Mouse (Mus musculus) intestine, embryonic 16.5 days (tissue): ENCODE results near the gene Wipf3. TPM values are rescaled to one million over a fixed set of nuclear protein-coding genes. Genes with fewer than 3 reads are reported as not detected.

Experiments used
- ATAC-seq: fragments of 200-750 bp; cut with Nextera tagmentation; 2 replicates; pipeline ENCODE4 v1.8.0; 2017; ENCODE audit warnings: moderate TSS enrichment, moderate library complexity
- H3K27ac ChIP-seq: fragments of 300-500 bp; sonication (generic); 2 replicates; pipeline ENCODE4 v1.5.1; 2014; ENCODE audit warnings: mild to moderate bottlenecking, low read length
- H3K27me3 ChIP-seq: fragments of 300-500 bp; sonication (generic); replicated peaks from 2 replicates; pipeline ENCODE4 v1.6.1; 2014; ENCODE audit warnings: low read length, control low read depth, mixed read lengths; ENCODE audit not compliant: control insufficient read depth, insufficient read depth
- H3K36me3 ChIP-seq: fragments of 300-500 bp; sonication (generic); 2 replicates; pipeline ENCODE4 v1.6.1; 2014; ENCODE audit warnings: low read length, control low read depth; ENCODE audit not compliant: control insufficient read depth, insufficient read depth
- H3K4me1 ChIP-seq: fragments of 300-500 bp; sonication (generic); 2 replicates; pipeline ENCODE4 v1.6.1; 2014; ENCODE audit warnings: low read length, control low read depth, mixed read lengths; ENCODE audit not compliant: control insufficient read depth, insufficient read depth
- H3K4me2 ChIP-seq: fragments of 300-500 bp; sonication (generic); 2 replicates; pipeline ENCODE4 v1.6.1; 2014; ENCODE audit warnings: low read depth, low read length, control low read depth
- H3K4me3 ChIP-seq: fragments of 300-500 bp; sonication (generic); 2 replicates; pipeline ENCODE4 v1.5.1; 2014; ENCODE audit warnings: mild to moderate bottlenecking, low read length
- H3K9ac ChIP-seq: fragments of 300-500 bp; sonication (generic); 2 replicates; pipeline ENCODE4 v1.6.1; 2014; ENCODE audit warnings: low read depth, low read length
- H3K9me3 ChIP-seq: fragments of 300-500 bp; sonication (generic); 2 replicates; pipeline ENCODE4 v1.6.1; 2016; ENCODE audit warnings: low read length, control low read depth; ENCODE audit not compliant: control insufficient read depth
- WGBS: fragments of 180-500 bp; shearing (Covaris S2); extraction: QIAGEN DNeasy Blood & Tissue Kit; methylation state at CpG from one replicate; pipeline ENCODE4 v1.1.7; 2014; 5-methylcytosine and 5-hydroxymethylcytosine counted together
- polyA plus RNA-seq: library from polyadenylated mRNA; unstranded; fragments of >200 nt; fragmentation: Nextera tagmentation; extraction: Ambion mirVana; gene quantifications from 2 replicates; pipeline ENCODE4 v1.2.1, GENCODE M21; 2015

The Wipf3 gene
- polyA plus RNA-seq, 1 experiment from 2014 or later: 1.7 TPM

DNA sequence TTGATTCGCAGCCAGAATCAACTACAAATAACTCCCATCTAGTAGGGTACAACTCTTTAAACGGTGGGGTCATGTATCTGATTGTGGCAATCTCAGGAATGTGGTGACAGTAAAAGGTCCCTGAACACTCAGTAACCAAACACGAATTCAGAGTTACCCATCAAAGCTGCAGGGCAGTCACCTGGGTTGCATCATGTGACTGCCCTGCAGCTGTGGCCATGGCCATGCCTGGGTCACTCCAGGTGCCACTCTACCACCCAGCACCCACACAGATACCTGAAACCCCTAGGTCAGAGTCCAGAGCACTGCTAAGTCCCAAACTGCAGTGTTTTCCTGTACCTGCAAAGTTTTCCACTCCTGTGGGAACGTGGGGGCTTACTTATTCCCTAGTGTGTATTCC lies 9.1 kb downstream of the Wipf3 start:
- no peaks in the 10 kb centered on the region for H3K27me3 ChIP-seq
- ATAC-seq: no peak
- no peak overlapping the region for H3K4me3 ChIP-seq
- no peaks in the 10 kb centered on the region for H3K9me3 ChIP-seq
- no peak overlapping the region for H3K4me2 ChIP-seq
- H3K9ac ChIP-seq: no peak overlapping the region
- H3K27ac ChIP-seq: no peak overlapping the region
- H3K36me3 ChIP-seq: no peaks in the 10 kb centered on the region
- 64% methylated on average over 4 of the region's 4 CpGs for WGBS
- H3K4me1 ChIP-seq: peaks cover 4% of the 10 kb centered on the region; the same call in 1 of the 2 replicates

- no peaks in the 10 kb centered on the region for H3K9me3 ChIP-seq
- H3K4me2 ChIP-seq: no peak overlapping the region
- 90% methylated on average over 6 of the region's 6 CpGs for WGBS
- H3K27ac ChIP-seq: no peak overlapping the region
- H3K4me1 ChIP-seq: peaks cover 9% of the 10 kb centered on the region; the same call in 1 of the 2 replicates
- H3K9ac ChIP-seq: no peak overlapping the region
- no peaks in the 10 kb centered on the region for H3K27me3 ChIP-seq
- H3K4me3 ChIP-seq: no peak overlapping the region
- ATAC-seq: no peak
- no peaks in the 10 kb centered on the region for H3K36me3 ChIP-seq
Observed at GRCm38 (mm10) chr6:54440658-54441057, 11.3 kb downstream of the Wipf3 start.

GRCm38 (mm10) chr6:54443657-54444056 lies 14.3 kb downstream of the Wipf3 start:
- Histone ChIP-seq H3K36me3 (no peaks in the 10 kb centered on the region), H3K4me1 (peaks cover 4% of the 10 kb centered on the region; the same call in 1 of the 2 replicates), H3K27me3 (no peaks in the 10 kb centered on the region), H3K9me3 (no peaks in the 10 kb centered on the region), H3K4me2 (no peak overlapping the region), H3K9ac (no peak overlapping the region), H3K4me3 (no peak overlapping the region), H3K27ac (no peak overlapping the region)
- ATAC-seq: no peak
- 64% methylated on average over 4 of the region's 4 CpGs for WGBS

DNA sequence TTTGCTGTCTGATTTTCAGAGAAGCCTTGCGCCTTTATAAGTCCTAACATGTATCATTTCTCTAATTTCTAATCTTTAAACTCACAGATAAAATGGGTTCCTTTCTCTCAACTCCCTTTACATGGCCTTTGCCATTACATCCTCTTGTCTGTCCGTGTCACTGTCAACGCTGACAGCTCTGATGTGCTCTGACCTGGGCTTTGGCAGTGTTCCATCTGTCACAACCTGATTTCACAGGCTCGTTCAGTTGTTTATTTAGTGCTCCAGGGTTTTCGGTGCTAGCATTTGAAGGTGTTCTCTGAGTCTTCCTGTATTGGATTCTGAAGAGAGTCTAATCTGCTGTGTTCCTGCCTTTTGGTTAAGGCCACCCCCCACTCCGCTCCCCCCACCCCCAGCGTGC lies 14.7 kb downstream of the Wipf3 start:
- Histone ChIP-seq H3K4me3 (no peak overlapping the region), H3K36me3 (no peaks in the 10 kb centered on the region), H3K27me3 (no peaks in the 10 kb centered on the region), H3K4me2 (no peak overlapping the region), H3K4me1 (peaks cover 4% of the 10 kb centered on the region; the same call in 1 of the 2 replicates), H3K9ac (no peak overlapping the region), H3K27ac (no peak overlapping the region), H3K9me3 (no peaks in the 10 kb centered on the region)
- WGBS: 56% methylated on average over 7 of the region's 7 CpGs
- ATAC-seq: no peak

DNA sequence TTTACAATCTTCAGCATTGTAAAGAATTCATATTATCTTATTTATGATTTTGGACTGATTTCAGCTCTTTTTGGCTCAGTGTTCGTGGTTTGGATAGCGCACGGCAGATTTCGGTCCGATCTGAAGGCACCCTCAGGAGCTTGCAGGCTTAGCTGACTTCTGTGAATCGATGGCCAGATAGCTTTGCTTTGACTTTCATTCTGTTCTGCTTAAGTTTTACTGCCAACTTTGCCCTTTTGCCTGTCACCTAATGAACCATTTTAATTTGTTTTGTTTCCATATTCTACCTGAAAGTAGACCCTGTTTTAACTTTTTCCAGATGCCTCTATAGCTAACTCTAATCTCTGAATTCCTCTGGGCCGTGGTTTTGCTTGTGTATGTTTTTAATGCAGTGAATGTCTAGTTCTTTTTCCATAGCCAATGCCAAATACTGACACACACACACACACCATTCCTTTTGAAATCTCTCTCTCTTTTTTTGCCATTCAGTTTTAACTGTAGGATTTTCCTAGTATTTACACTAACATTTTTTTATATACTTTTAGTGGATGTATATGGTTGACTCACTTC lies 15.9 kb downstream of the Wipf3 start:
- H3K4me1 ChIP-seq: peaks cover 4% of the 10 kb centered on the region; the same call in 1 of the 2 replicates
- no peak overlapping the region for H3K27ac ChIP-seq
- H3K36me3 ChIP-seq: no peaks in the 10 kb centered on the region
- no peak overlapping the region for H3K4me2 ChIP-seq
- 89% methylated on average over 7 of the region's 7 CpGs for WGBS
- H3K27me3 ChIP-seq: no peaks in the 10 kb centered on the region
- no peak for ATAC-seq
- H3K9ac ChIP-seq: no peak overlapping the region
- no peaks in the 10 kb centered on the region for H3K9me3 ChIP-seq
- no peak overlapping the region for H3K4me3 ChIP-seq

DNA sequence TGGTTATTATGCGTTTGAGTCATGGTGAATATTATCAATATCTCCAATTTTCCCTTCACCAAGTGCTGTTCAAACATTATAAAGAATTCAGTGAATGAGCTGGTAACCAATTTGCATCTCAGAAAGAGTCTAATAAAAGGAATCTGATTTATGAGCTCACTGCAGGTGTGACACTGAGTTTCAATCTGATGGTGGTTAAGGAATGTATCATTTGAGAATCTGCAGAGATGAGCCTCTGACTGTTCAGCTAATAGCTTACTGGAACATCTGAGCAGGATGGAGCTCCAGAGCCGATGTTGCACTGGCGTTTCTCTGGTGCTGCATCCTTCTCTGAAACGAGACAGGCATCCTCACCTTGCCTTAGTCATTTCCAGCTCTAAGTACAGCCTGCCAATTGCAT lies 17.9 kb downstream of the Wipf3 start:
- no peaks in the 10 kb centered on the region for H3K27me3 ChIP-seq
- no peak overlapping the region for H3K9ac ChIP-seq
- H3K4me3 ChIP-seq: no peak overlapping the region
- H3K4me1 ChIP-seq: peaks cover 4% of the 10 kb centered on the region; the same call in 1 of the 2 replicates
- WGBS: 67% methylated on average over 4 of the region's 4 CpGs
- H3K36me3 ChIP-seq: no peaks in the 10 kb centered on the region
- 0 out of 2 replicates have a peak, but pooled peaks cover 2% of the 10 kb centered on the region for H3K9me3 ChIP-seq
- no peak overlapping the region for H3K4me2 ChIP-seq
- no peak overlapping the region for H3K27ac ChIP-seq
- ATAC-seq: no peak

DNA sequence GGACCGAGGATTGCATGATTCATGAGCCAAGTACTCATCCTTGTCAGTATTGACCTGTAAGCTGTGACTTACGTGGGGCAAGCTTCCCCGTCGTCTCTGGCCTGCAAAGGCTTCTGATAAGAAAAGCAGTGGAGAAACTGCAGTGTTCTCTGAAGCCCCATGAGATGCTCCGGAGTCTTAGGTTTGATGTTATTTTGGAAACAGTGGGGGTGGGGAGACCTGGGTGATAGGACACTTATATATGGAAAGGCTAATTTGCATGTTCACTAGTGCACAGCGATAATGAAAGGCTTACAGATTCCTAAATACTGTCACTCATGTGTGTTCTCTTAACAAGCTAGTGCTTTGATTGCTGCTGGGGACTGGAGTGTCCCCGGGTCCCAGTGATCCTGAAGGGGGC lies 30.3 kb downstream of the Wipf3 start:
- 59% methylated on average over 7 of the region's 7 CpGs for WGBS
- no peaks in the 10 kb centered on the region for H3K4me1 ChIP-seq

DNA sequence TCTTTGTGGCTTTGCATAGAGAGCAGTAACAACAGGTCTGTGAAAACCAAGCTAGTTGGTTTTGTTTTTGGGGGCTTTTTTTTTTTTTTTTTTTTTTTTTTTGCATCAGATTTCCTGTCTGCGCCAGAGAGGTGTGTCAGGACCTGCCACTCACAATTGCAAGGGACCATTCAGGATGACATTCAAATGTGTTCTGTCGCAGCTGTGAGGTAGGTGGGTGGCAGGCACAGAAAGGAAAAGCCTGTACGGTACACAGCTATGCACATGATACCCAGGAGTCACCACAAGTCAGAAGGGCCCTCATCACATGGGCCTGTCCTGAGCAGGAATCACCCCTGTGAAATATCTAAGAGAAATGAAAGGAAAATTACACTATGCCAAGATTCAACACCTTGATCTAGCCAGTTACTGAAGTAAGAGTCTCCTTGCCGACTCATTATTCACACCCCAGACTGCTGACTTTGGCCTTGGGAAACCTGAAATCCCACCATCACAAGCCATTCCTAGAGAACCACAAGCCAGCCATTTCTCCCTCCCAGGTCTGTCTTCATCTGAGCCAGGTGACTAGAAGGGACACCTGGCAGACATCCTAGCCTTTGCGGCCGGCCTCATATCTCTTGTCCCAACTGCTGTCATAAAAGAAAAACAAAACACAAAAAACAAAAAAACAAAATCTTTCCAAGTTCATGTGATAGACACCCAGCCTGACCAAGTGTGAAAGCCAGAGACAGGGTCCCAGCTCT lies 30.9 kb downstream of the Wipf3 start:
- Histone ChIP-seq H3K9ac (no peak overlapping the region), H3K4me3 (no peak overlapping the region), H3K4me1 (no peaks in the 10 kb centered on the region), H3K9me3 (no peaks in the 10 kb centered on the region), H3K4me2 (no peak overlapping the region), H3K36me3 (no peaks in the 10 kb centered on the region), H3K27ac (no peak overlapping the region), H3K27me3 (no peaks in the 10 kb centered on the region)
- 87% methylated on average over 6 of the region's 6 CpGs for WGBS
- no peak for ATAC-seq

More for the DNA sequence above, 30.3 kb downstream of the Wipf3 start:
- Histone ChIP-seq H3K4me2 (no peak overlapping the region), H3K36me3 (no peaks in the 10 kb centered on the region), H3K27ac (no peak overlapping the region), H3K9me3 (no peaks in the 10 kb centered on the region), H3K27me3 (no peaks in the 10 kb centered on the region), H3K9ac (no peak overlapping the region), H3K4me3 (no peak overlapping the region)
- no peak for ATAC-seq

GRCm38 (mm10) chr6:54460915-54461671 lies 31.7 kb downstream of the Wipf3 start:
- H3K27me3 ChIP-seq: no peaks in the 10 kb centered on the region
- no peaks in the 10 kb centered on the region for H3K9me3 ChIP-seq
- no peak overlapping the region for H3K9ac ChIP-seq
- 73% methylated on average over 13 of the region's 13 CpGs for WGBS
- no peak overlapping the region for H3K4me2 ChIP-seq
- no peaks in the 10 kb centered on the region for H3K36me3 ChIP-seq
- no peak overlapping the region for H3K4me3 ChIP-seq
- no peak overlapping the region for H3K27ac ChIP-seq
- no peak for ATAC-seq
- no peaks in the 10 kb centered on the region for H3K4me1 ChIP-seq
